Mouse (Mus musculus): Measurements from ENCODE around the gene Actr3b.

DNA sequence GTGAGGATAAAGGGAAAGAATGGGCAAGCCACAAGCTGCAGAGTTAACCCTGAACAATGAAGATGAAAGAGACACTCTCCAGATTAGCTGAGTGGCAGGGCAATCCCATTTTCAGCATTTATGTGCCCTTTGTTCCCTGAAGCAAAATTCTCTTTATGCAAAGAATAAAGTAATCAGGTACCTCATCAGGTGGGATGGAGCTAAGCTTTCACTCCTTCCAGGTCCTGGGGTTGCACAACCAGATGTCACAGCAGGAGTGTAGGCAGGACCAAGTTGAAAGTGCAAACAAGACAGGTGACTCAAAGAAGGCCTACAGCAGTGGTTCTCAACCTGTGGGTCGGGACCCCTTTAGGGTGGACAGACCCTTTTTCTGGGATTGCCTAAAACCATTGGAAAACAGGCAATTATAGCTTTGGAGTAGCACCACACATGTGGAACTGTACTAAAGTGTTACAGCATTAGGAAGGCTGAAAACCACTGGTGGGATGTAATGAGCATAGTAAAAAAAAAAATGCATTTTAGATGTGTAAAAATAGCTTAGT is 35.6 kb upstream of the Actr3b start:
- TF ChIP-seq CTCF (IDR thresholded peaks at IDR 0.05; ENCODE audit: low read depth): no peak
- TF ChIP-seq EP300 (IDR thresholded peaks at IDR 0.05; ENCODE audit: low read depth): no peak
